Mouse (Mus musculus) right cerebral cortex, postnatal 10 days (tissue): ENCODE results near the gene F11.

Experiments
- DNase-seq, 2 experiments: peaks; one replicate each; pipeline ENCODE4 v3.0.0; 2021; ENCODE audit warnings: low spot score in 2 of 2

The F11 gene

DNA sequence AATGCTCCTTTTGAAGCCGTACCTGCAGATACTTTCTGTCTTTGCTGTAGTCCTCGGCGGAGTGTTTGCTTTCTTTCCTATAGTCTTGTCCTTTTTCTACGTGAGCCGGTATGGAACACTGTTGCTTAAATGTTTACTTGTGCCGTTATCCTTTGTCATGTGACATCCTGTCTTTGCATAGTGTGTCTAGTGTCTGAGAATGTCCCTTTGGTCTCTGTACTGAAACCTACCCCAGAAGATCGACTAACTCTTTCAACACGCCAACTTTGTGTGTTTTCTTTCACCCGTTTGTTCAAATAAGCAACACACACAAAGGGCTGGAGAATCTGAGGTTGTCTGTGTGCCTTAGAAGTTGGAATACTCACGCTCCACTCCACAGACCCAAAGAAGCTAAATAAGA, at the start of gene F11:
F11 (minus strand) TSS at position 112 of the 400 bp plus-strand sequence.
- DNase-seq = no peak

DNA sequence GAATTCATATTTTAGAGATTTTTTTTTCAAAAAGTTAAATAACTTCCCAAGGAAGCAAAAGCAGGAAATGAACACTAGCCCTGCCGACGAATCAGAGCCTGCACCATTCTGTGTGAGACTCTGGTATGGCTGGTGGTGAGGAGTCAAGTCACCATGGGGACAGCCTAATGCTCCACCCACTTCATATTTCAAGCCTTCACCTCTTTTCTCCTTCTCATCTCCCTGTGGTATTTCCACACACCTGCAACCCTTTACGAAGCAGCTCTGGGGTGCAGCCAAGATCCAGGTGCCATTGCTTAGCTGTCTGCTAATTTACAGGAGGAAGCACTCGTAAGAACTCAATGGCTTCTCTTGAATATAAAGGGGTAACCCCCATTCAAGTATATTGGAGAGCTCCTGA, 49.1 kb upstream of the F11 start:
- DNase-seq = no peak

DNA sequence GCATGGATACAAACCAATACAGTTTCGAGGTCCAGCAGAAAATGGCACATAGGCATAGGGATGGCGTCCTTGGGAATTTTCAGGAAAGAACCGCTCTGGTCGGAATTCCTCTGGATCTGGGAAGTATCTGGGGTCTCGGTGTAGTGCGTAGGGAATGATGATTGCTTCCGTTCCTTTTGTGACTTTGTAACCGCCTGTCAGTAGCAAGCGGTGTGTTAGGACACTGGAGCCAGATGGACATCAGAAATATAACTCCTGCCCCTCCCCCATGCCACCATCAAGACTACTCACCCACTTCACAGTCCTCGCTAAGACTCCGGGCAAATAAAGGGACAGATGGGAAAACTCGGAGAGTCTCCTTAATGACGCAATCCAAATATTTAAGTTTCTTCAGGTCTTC, 46.5 kb upstream of the F11 start, which contains the start of gene Gm45753:
Gm45753 (minus strand) TSS at position 101 of the 400 bp plus-strand sequence.
- no peak for DNase-seq

GRCm38 (mm10) chr8:45305479-45305878, 43.6 kb upstream of the F11 start:
- DNase-seq = no peak

- no peak for DNase-seq
Measured at GRCm38 (mm10) chr8:45304354-45304753, 42.5 kb upstream of the F11 start.

DNA sequence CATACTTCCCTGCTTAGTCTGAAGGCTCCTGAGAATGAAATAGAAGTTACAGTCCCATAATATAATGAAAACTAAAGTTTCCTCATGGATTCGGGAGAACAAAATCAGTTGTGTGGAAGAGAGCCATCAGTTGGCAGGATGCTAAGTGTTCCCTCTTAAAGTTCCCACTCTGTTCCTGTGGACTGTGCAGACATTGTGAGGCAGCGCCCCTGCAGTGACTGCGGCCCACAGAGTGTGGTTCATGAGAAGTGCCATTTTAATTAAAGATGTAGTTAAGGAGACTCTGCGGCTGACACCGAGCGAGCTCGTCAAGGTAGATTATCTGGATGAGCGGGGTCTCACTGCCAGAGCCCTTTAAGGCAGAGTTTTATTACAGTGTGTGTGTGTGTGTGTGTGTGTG, 40.6 kb upstream of the F11 start:
- DNase-seq = no peak

- no peak for DNase-seq
Measured at GRCm38 (mm10) chr8:45295276-45295675, 33.4 kb upstream of the F11 start.

DNA sequence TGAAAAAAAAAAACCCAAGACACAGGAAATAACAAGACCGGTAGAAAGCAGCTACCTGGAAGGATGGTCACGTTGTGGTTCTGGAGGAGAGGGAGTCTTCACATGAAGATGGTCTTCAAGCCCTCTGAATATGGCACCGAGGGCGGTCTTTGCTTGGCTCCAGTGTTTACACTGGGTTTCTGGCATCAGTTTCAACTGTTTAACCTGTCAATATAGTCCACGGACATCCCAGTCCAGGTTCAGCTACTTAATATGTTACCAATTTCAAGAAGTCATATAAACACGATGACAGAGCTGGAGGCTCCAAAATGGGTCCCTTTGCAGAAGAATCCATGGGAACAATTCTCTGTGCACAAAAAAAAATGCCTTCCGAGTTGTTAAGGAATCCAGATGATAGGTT, 32.9 kb upstream of the F11 start, which contains the start of gene Klkb1:
Klkb1 (minus strand) TSS at position 173 of the 400 bp plus-strand sequence.
- DNase-seq = no peak

DNA sequence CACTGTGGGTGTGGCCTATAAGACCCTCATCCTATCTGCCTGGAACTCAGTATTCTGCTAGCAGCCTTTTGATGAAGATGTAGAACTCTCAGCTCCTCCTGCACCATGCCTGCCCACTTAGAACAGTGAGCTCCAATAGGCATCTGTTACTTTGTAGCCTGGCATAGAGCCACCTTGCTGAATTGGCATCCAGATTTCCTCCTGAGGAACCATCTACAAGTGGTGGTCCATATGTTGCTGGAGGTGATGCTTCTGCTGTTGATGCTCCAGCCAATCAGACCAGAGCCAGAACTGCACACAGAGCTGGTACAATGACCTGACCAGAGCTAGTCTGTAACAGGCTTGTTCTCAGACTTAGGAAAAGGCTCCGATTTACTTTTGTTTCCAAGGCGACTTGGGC, 30.0 kb upstream of the F11 start:
- peak; percentile 53 to 70 for DNase-seq

DNA sequence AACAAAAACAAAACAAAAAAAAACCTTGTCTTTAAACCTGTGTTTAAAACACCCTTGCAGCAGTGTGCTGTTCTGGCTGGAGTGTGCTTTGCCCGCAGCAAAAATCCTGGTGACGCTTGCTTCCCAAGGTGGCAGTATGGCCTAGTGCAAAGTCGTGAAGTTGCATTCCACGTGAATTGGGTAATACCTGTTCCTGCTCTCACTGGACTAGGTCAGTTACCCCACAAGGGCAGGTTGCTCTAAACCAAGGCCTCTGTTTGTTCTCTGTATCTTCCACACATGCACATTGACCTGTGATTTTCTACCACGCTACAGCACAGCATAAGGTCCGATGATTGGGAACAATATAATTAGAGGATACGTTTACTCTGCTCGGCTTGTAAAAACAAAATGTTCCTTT, 19.8 kb upstream of the F11 start:
- DNase-seq = no peak

GRCm38 (mm10) chr8:45277453-45277852, 15.6 kb upstream of the F11 start:
- DNase-seq = no peak

GRCm38 (mm10) chr8:45274317-45274716, 12.5 kb upstream of the F11 start:
- DNase-seq = no peak

DNA sequence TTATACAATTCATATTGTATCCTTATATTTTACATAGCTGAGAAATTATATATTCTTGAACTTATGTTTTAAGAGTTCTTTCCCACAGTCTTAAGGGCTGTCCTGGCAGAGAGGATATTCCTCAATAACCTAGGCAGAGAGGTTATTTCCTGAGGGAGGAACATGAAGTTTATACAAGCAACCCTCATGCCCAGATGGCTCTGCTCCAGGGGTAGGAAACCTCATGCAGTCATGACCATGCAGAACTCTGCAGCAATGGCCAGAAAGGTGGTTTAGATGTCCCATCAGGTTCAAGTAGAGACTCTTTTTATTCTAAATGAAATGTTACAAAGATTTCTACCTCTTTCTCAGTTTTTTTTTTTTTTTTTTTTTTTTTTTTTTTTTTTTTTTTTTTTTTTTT, 7.2 kb upstream of the F11 start:
- DNase-seq = no peak

- no peak for DNase-seq
Measured at GRCm38 (mm10) chr8:45268485-45268884, 6.7 kb upstream of the F11 start.

- peak in 1 of 2 experiments; percentile 31 for DNase-seq
Measured at GRCm38 (mm10) chr8:45267611-45268391, 6.0 kb upstream of the F11 start.

DNA sequence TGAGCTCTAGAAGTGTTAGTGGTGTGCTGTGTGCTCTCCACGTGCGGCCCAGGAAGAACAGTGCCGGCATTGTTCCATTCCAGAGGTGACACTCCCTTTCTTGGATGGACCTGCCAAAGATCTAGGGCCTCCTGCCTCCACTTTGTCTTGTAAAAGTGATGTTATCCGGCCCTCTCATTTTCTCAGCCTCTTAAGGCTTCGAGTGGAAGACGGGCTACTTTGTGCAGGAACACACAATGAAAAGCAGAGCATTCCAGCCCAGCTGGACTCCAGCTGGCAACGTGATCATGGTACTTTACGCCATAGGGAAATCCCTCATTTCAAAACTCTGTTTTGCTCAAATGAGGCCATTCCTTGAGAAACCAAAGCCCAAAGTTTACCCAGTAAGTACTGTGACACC, 5.2 kb upstream of the F11 start:
- no peak for DNase-seq

- DNase-seq = no peak
Measured at GRCm38 (mm10) chr8:45264918-45265317, 3.1 kb upstream of the F11 start.

GRCm38 (mm10) chr8:45262851-45263250, 1.0 kb upstream of the F11 start:
- DNase-seq = no peak

DNA sequence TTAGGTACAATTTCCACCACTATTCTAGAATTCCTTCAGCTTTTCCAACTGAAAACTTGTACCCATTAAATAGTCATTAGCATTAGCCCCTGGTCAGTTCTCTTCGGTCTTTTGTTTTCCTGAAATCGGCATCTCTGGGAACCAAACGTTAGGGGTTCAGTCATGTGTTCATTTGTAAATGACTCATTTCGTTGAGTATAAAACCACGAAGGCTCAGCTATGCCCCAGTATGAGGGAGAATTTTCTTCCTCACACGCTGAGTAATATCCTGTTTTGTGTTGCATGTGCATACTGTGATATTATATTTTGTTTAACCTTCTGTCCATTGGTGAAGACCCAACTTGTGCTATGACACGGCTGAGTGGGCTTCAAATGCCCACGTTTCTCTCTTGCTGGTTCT, 3.4 kb downstream of the F11 start:
- DNase-seq = no peak

DNA sequence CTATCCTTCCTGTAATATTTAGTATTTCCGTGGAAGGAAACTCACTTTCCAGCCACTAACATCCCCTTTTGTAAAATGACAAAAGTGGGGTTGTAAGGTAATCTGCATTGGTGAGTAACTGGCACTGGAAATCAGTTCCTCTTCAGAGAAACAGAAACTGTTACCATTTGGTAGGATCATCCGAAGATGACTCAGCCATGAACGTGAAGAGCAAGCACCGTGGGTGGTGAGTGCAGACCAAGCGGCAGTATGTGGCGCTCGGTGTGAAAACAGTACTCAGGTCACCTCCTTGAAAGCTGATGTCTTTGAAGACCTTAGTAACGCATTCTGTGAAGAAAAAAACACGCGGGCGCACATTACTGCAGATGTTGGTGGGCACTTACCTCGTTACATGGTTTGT, 6.8 kb downstream of the F11 start:
- no peak for DNase-seq

DNA sequence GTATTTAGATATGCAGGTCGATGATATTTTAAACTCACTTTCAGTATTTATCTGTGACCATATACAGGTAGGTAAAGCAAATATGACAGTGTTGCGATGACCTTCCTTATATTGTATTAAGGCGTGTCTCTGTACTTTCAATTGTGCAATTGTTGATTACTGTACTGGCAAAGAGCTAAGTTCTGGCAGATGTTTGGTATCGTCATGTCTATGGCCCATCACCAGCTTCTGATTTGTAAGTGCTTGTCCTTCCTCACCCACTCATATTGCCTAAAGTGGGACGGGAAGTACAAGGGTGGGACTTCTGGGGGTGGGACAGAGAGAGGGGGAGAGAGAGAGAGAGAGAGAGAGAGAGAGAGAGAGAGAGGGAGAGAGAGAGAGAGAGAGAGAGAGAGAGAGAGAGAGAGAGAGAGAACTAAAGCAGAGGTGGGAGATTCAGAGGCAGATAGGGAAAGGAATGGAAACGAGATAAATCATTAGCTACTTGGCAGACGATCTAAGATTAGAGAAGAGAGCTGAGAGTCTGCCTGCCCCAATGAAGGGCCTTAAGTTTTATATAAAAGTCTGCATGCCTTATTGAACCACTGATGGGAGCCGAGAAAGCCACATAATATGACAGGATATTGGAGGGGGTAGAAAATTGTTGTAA, 7.5 kb downstream of the F11 start:
- no peak for DNase-seq

GRCm38 (mm10) chr8:45253586-45253985, 8.2 kb downstream of the F11 start:
- no peak for DNase-seq

DNA sequence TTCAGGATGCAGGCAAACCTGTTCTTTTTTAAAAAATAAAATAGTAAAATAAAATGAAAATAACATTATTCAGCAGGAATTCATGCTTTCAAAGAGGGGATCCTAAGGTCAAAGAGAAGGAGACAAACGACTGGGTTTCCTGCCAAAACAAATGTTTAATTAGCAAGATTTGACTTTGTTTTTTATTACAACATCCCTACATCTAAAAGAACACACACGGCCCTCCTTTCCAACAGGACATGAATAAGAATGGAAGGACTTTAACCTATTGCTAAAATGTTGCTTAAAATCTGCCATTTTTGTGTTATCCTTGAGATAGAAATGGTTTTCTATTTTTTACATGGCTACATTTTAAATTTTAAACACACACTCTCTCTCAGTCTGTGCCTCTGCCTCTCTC, 8.7 kb downstream of the F11 start:
- no peak for DNase-seq
